Mouse (Mus musculus): ENCODE data around the gene Zcchc7. TPM values are rescaled to one million over a fixed set of nuclear protein-coding genes. Genes with fewer than 3 reads are reported as not detected.

The Zcchc7 gene
- polyA plus RNA-seq, 1 experiment from 2014 or later: 40.8 TPM

GRCm38 (mm10) chr4:44930406-44930805 lies 174.7 kb downstream of the Zcchc7 start:
- Histone ChIP-seq H3K4me3 (ENCODE audit: low read depth, low read length) (no peak overlapping the region), H3K27ac (ENCODE audit: low read length) (no peak overlapping the region), H3K4me1 (ENCODE audit: insufficient read depth, low read depth, low read length) (no peaks in the 10 kb centered on the region), H3K27me3 (replicated peaks; ENCODE audit: insufficient read depth, low read length) (no peaks in the 10 kb centered on the region), H3K4me2 (replicated peaks; ENCODE audit: low read depth, low read length) (no peak overlapping the region), H3K9ac (replicated peaks; ENCODE audit: low read depth) (no peak overlapping the region), H3K9me3 (ENCODE audit: low read length) (no peaks in the 10 kb centered on the region), H3K36me3 (ENCODE audit: insufficient read depth, low read length) (0 out of 2 replicates have a peak, but pooled peaks cover 11% of the 10 kb centered on the region)
- ATAC-seq: no peak
- no peak for DNase-seq (ENCODE audit: low spot score)
- TF ChIP-seq EP300 (IDR thresholded peaks at IDR 0.05): no peak
- TF ChIP-seq CTCF (IDR thresholded peaks at IDR 0.05): no peak
- 91% methylated on average over 7 of the region's 7 CpGs for WGBS

GRCm38 (mm10) chr4:44931732-44932131 lies 176.1 kb downstream of the Zcchc7 start:
- no peak for ATAC-seq
- Histone ChIP-seq H3K4me2 (replicated peaks; ENCODE audit: low read depth, low read length) (no peak overlapping the region), H3K4me1 (ENCODE audit: insufficient read depth, low read depth, low read length) (no peaks in the 10 kb centered on the region), H3K4me3 (ENCODE audit: low read depth, low read length) (no peak overlapping the region), H3K36me3 (ENCODE audit: insufficient read depth, low read length) (0 out of 2 replicates have a peak, but pooled peaks cover 11% of the 10 kb centered on the region), H3K9ac (replicated peaks; ENCODE audit: low read depth) (no peak overlapping the region), H3K27ac (ENCODE audit: low read length) (no peak overlapping the region), H3K27me3 (replicated peaks; ENCODE audit: insufficient read depth, low read length) (no peaks in the 10 kb centered on the region), H3K9me3 (ENCODE audit: low read length) (no peaks in the 10 kb centered on the region)
- WGBS: 90% methylated on average over 6 of the region's 6 CpGs
- TF ChIP-seq EP300 (IDR thresholded peaks at IDR 0.05) (no peak), CTCF (IDR thresholded peaks at IDR 0.05) (no peak)
- DNase-seq (ENCODE audit: low spot score): no peak

GRCm38 (mm10) chr4:44938359-44939340 lies 183.0 kb downstream of the Zcchc7 start:
- Histone ChIP-seq H3K27ac (ENCODE audit: low read length) (no peak overlapping the region), H3K27me3 (replicated peaks; ENCODE audit: insufficient read depth, low read length) (no peaks in the 10 kb centered on the region), H3K9ac (replicated peaks; ENCODE audit: low read depth) (no peak overlapping the region), H3K4me3 (ENCODE audit: low read depth, low read length) (no peak overlapping the region), H3K36me3 (ENCODE audit: insufficient read depth, low read length) (no peaks in the 10 kb centered on the region), H3K9me3 (ENCODE audit: low read length) (no peaks in the 10 kb centered on the region), H3K4me2 (replicated peaks; ENCODE audit: low read depth, low read length) (no peak overlapping the region), H3K4me1 (ENCODE audit: insufficient read depth, low read depth, low read length) (no peaks in the 10 kb centered on the region)
- WGBS: 64% methylated on average over 8 of the region's 8 CpGs
- ATAC-seq (no peak), DNase-seq (ENCODE audit: low spot score) (no peak)
- TF ChIP-seq CTCF (IDR thresholded peaks at IDR 0.05): no peak
- no peak for TF ChIP-seq EP300 (IDR thresholded peaks at IDR 0.05)

- no peak for ATAC-seq
- Histone ChIP-seq H3K9ac (replicated peaks; ENCODE audit: low read depth) (no peak overlapping the region), H3K4me2 (replicated peaks; ENCODE audit: low read depth, low read length) (no peak overlapping the region), H3K4me1 (ENCODE audit: insufficient read depth, low read depth, low read length) (no peaks in the 10 kb centered on the region), H3K27ac (ENCODE audit: low read length) (no peak overlapping the region), H3K4me3 (ENCODE audit: low read depth, low read length) (no peak overlapping the region), H3K27me3 (replicated peaks; ENCODE audit: insufficient read depth, low read length) (no peaks in the 10 kb centered on the region), H3K9me3 (ENCODE audit: low read length) (no peaks in the 10 kb centered on the region), H3K36me3 (ENCODE audit: insufficient read depth, low read length) (no peaks in the 10 kb centered on the region)
- TF ChIP-seq EP300 (IDR thresholded peaks at IDR 0.05) (no peak), CTCF (IDR thresholded peaks at IDR 0.05) (no peak)
- WGBS: 81% methylated on average over 14 of the region's 14 CpGs
- DNase-seq (ENCODE audit: low spot score): no peak
Observed at GRCm38 (mm10) chr4:44939576-44940249, 184.0 kb downstream of the Zcchc7 start.

- Histone ChIP-seq H3K4me2 (replicated peaks; ENCODE audit: low read depth, low read length) (no peak overlapping the region), H3K4me3 (ENCODE audit: low read depth, low read length) (no peak overlapping the region), H3K36me3 (ENCODE audit: insufficient read depth, low read length) (no peaks in the 10 kb centered on the region), H3K9ac (replicated peaks; ENCODE audit: low read depth) (no peak overlapping the region), H3K9me3 (ENCODE audit: low read length) (no peaks in the 10 kb centered on the region), H3K27me3 (replicated peaks; ENCODE audit: insufficient read depth, low read length) (no peaks in the 10 kb centered on the region), H3K27ac (ENCODE audit: low read length) (no peak overlapping the region), H3K4me1 (ENCODE audit: insufficient read depth, low read depth, low read length) (no peaks in the 10 kb centered on the region)
- ATAC-seq (no peak), DNase-seq (ENCODE audit: low spot score) (no peak)
- TF ChIP-seq EP300 (IDR thresholded peaks at IDR 0.05) (no peak), CTCF (IDR thresholded peaks at IDR 0.05) (no peak)
- WGBS: 70% methylated on average over 9 of the region's 9 CpGs
Observed at GRCm38 (mm10) chr4:44940286-44940685, 184.6 kb downstream of the Zcchc7 start.

- TF ChIP-seq EP300 (IDR thresholded peaks at IDR 0.05): no peak
- no peak for TF ChIP-seq CTCF (IDR thresholded peaks at IDR 0.05)
- no peak for ATAC-seq
- no peak for DNase-seq (ENCODE audit: low spot score)
- no peak overlapping the region for H3K4me2 ChIP-seq (replicated peaks; ENCODE audit: low read depth, low read length)
- no peaks in the 10 kb centered on the region for H3K4me1 ChIP-seq (ENCODE audit: insufficient read depth, low read depth, low read length)
- H3K27me3 ChIP-seq (replicated peaks; ENCODE audit: insufficient read depth, low read length): no peaks in the 10 kb centered on the region
- 79% methylated on average over 1 of the region's 1 CpGs for WGBS
- H3K4me3 ChIP-seq (ENCODE audit: low read depth, low read length): no peak overlapping the region
- H3K9me3 ChIP-seq (ENCODE audit: low read length): no peaks in the 10 kb centered on the region
- H3K9ac ChIP-seq (replicated peaks; ENCODE audit: low read depth): no peak overlapping the region
- H3K36me3 ChIP-seq (ENCODE audit: insufficient read depth, low read length): no peaks in the 10 kb centered on the region
- H3K27ac ChIP-seq (ENCODE audit: low read length): no peak overlapping the region
Observed at GRCm38 (mm10) chr4:44942237-44942636, 186.6 kb downstream of the Zcchc7 start.

Data from lung, postnatal 0 days (tissue).